Mouse (Mus musculus): ENCODE results near the gene Rgs7. TPM values are rescaled to one million over a fixed set of nuclear protein-coding genes. Genes with fewer than 3 reads are reported as not detected.

The Rgs7 gene
- total RNA-seq, 2 experiments from 2014 or later, result 0.15 to 0.20 TPM

DNA sequence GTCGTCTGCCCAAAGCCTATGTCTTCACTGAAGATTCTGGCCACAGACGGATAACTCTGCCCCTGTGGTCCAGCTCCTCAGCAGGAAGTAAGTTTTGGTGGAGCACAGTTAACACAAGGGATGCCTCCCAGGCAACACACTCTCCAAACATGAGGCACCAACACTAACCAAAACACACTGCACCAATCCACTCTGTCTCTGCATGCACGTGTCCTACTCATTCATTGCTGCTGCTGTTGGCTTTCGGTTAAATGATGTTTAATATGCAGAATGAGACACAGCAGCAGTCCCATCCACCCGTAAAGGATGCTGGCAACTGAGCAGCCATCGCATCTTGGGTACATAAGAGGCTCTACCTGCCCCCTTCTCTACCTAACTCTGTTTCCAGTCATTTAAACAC lies 59.2 kb downstream of the Rgs7 start:
- DNase-seq, result no peak
- intact Hi-C loops (cut with DNase I), result no loop called here

DNA sequence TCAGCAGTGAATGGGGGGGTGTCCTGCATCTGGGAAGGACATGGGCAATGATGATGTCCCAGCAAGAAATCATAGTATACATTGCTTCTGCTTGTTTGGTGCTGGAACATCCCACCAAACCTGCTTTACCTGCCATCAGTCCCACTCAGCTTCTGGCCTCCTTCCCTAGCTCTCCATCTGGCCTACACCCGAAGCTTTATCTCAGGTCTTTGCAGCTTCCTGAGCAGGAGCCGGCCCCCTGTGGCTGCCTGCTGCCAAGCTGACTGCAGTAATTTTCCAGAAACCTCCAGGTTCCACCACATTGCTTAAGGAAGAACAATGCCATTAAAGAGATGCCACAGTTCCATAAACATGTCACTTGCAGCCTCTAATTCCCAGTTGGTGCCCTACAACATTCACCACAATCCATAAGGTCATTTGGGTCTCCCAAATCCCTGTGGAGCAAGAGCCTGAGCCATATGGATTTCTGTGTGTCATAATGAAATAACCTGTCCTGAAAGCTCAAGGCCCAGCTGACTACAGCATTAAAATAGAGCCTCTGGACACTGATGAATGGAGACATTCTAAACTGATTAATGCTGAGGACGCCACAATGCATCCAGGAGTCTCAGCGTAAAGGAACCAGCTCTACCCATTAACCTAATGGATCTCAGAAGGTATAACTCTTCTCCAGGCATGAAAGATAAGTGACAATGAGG lies 60.8 kb downstream of the Rgs7 start:
- intact Hi-C loops (cut with DNase I), result no loop called here
- no peak for DNase-seq

DNA sequence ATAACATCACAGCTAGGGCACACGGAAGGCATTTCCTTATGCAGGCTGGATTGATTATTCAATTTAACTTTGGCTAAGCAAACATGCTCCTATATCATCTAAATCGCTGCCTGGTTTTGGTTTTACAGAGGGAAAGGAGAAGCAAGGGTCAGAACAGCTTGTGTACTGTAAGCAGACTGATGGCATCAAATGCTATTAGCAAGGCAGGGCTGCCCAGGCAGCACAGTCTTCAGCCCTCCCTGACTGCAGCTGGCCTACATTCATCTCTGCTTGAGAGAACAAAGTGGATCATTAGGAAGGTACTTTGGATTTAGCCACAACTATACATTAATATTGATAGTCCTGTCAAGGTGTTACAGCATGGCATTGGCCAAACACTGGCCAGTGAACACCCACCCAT lies 65.2 kb downstream of the Rgs7 start:
- intact Hi-C loops (cut with DNase I), result no loop called here
- no peak for DNase-seq

DNA sequence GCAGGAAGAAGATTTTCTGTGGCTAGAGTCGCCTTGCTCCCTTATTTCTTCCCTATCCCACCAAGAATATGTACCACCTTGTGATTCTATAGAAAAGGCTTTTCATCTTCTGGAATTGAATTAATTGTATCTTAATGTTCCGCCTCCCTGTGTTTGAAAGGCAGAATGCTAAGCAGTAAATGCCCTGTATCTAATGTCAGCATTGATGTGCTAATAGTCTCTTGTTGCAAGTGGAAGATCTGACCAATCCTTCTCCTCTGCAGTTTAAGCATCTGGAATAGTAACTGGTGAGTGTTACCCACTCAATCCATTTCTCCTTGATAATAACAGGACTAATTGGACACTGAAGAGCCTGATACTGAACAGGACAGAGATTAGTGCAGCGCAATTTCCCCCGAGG lies 65.9 kb downstream of the Rgs7 start:
- intact Hi-C loops (cut with DNase I), result no loop called here
- DNase-seq, result no peak

DNA sequence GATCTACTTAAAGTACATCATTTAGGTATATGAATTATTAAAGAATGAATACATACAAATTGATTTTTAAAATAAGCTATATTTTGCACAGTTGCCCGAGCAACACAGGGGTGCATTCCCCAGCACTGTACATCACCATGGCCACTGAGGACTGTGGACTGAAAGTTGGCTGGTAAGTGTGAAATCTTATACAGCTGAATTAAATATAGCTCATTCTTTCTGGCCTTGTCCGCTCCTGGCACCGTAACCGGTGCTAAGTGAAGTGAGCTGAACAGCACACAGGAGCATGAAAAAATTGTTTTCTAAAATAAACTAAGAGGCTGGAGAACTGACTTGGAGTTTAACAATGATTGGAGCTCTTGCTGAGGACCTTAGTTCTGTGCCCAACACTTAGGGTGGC lies 71.4 kb downstream of the Rgs7 start:
- intact Hi-C loops (cut with DNase I), result no loop called here
- DNase-seq, result peak in 1 of 2 experiments; percentile 6

DNA sequence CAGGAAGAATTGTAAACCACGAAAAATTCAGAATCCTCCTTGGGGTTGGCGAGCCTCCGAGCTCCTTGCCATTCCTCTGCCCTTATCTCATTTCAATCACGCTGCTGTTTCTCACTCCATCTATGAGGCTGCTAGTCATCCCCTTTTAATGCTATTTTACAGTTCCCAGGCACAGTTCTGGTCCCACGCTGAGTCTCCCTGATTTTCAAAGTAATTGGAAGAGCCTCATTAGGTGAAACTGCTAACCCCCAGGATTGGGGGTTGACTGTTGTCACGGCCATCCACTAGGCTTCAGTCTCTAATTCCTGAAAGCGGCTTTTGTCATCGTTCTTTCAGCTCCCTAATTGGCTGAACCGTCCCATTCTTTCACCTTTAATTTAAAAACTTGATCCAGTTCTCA lies 76.6 kb downstream of the Rgs7 start:
- no peak for DNase-seq
- intact Hi-C loops (cut with DNase I), result no loop called here

DNA sequence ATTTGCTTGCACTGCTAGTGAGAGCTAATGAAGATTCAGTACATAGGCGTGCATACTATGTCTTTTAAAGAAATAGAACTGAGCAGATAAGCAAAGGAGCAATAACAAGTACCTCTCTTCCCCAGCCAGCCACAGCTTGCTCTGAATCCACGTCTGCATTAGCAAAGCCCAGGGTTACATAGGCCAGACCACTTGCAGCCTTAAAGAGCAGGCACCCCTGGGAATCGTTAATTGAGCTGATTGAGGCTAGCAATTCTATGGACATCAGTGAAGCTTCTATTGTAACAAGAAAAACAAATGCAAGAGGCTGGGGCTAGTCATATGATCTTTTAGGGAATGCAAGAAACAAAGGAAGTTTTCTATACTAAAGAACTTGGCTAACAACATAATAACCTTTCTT lies 81.9 kb downstream of the Rgs7 start:
- intact Hi-C loops (cut with DNase I), result no loop called here
- DNase-seq, result no peak

DNA sequence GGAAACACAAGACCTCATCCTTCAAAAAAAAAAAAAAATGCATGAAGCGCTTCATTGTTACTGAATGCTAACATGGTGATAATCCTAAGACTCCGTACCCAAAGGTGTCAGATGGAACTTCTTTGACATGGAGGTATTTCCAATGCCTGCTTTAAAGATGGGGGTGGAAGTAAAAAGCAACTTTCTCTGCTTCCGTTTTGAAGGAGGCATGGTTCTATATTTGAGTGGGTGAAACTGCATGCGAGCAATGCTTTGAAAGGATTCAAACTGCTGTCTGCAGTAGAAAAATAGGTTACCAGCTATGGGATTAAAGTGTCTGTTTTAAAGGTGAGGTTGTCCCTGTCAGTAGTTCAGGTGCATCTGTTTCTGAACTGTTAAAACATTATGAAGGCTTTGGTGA lies 100.4 kb downstream of the Rgs7 start:
- intact Hi-C loops (cut with DNase I), result no loop called here
- no peak for DNase-seq

DNA sequence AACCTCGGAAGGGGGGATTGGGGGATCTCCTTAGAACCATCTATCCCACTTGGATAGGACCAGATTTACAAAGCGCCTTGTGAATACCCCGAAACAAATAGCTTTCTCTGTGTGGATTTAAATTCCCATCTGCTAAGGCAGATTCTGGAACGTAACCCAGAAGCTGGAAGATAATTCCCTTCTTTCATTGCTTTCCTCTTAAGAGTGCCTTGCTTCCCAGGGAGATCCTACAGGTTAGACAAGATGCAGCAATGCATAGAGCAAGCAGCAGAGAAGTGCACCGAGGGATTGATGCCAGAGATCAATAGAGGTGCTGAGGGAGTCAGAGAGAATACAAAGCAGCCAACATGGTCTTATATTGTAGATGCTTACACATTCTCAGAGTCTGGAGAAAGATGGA lies 103.0 kb downstream of the Rgs7 start:
- intact Hi-C loops (cut with DNase I), result no loop called here
- DNase-seq, result no peak

DNA sequence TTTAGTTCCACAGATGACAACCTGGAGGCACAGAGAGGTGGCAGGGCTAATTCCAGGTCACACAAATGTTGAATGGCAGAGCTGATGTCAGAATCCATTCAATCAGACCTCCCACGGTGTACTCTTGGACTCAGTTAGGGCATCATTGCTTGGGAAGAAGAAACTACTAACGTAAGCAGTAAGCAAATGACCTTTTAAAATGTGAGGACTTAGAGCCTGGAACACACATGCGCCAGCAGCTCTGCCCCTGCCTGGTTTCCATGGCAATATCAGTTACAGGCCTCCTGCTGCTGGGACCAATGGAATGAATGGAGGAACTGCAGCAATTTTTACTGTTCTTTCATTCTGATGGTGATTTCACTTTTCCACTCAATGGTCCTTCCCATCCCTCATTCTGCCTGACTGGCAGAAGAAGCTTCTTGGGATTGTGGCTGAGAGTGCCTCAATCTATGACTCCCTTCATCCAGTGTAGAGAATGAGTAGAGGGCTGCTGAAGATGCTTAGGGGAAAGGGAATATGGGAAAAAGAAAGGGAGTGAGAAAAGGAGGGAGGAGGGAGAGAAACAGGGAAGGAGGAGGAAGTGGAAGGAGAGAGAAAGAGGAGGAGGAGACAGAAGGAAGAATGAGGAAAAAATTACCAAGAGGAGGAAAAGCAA lies 106.6 kb downstream of the Rgs7 start:
- intact Hi-C loops (cut with DNase I), result no loop called here
- DNase-seq, result no peak

DNA sequence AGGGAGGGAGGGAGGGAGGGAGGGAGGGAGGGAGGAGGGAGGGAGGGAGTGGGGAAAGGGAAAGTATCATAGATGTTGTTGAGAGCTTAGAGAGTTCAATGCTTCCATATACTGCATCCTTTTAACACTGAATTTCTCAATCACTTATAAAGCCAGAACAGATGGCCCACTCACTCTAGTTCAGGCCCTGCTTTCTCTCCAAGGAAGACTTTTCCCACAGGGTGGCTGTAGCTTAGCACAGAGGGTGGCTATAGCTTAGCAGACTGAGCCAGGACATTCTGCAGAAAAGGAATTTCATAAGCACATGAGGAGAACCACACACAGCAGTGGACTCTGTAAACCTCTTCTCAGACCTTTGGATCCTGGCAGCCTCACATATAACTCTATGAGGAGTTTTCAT lies 119.7 kb downstream of the Rgs7 start:
- intact Hi-C loops (cut with DNase I), result no loop called here
- no peak for DNase-seq

DNA sequence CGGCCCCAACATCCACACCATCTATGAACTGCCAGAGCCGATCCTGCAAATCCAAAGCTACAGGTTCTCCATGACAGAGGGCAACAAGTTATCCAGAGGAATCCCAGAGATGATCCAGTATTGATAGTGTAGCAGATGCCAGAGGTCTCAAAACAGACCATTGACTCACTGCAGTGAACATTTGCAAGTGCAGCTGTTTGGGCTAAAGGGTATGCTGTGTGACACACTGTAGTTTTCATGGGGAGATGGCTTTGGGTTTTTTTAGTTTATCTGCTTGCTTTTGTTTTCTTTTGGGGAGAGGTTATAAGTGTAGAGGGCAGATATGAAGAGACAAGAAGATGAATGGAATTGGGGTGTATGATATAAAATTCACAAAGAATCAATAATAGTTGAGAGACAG lies 124.2 kb downstream of the Rgs7 start:
- intact Hi-C loops (cut with DNase I), result loop anchor here (5.0 kb wide), 1 partner anchor 386 kb away; no protein-coding TSS in a partner anchor

DNA sequence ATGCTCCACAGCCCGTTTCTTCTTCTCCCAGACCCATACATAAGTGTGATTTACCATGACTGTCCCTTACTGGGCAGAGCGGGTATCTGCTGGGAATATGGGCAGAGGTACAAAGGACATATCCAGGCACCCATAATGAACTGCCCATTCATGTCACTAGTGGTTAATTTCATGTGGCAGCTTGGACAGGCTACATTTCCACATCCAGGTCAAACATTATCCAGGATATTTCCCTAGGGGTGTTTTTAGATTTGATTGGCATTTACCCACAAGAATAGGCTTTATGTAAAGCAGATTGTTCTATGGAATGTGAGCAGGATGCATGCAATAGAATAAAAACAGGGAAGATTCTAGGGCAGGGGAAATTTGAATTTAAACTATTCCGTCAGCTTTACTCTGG lies 128.7 kb downstream of the Rgs7 start:
- intact Hi-C loops (cut with DNase I), result no loop called here
- no peak for DNase-seq

More for the DNA sequence above, 124.2 kb downstream of the Rgs7 start:
- no peak for DNase-seq

DNA sequence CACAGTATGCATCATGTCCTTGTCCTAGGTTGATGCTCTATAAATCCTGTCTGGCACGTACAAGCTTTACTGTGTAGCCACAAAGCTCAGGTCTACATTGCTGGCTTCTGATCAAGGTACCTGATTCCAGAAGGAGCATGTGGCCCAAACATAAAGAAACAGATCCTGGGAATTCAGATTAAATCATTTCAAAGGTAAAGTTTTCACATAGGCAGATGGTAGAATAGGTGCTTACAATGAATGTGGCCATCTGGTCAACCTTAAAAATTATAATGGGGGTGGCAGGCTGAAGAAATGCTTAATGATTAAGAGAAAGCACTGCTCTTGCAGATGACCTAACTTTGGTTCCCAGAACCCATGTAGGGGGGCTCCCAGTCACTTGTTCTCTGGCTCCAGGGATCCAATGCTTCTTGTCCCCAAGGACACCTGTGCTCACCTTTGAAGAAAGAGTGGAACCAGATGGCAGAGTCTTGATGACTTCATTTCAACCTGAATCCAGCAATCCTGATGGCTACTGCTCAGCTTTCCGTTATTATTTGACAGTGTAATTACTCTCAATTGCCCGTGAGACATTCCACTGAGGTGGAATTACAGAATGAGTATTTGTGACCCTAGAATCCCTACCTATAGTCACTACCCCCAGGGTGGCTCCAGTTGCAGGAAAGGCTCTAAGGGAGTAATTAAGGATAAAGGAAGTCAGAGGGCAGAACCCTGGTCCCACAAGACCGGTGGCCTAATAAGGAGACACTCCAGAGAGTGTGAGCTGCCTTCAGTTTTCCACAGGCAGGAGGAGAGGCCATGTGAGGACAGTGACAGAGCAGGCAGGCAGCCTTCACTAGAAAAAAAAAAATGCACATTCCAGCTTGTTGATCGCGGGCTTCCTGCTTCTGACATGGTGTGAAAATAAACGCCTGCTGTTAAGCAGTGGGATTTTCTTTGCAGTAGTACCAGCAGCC lies 132.6 kb downstream of the Rgs7 start:
- intact Hi-C loops (cut with DNase I), result no loop called here
- DNase-seq, result no peak

DNA sequence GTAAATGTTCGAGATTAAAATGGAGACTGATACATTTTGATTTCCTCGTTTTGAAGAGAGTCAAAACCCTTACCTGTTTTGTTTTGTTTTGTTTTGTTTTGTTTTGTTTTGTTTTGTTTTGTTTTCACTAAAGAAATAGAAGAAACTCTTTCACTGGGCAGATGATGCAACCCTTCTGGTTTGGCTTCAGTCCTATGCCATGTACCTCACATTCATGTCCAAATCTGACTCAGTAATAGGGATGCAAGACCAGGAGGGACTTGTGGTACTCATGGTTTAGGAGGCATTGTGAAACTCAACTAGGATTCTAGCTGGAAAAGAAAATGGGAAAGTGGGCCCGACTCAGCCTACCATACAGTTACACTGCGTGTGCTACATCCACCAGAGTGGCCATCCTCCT lies 139.4 kb downstream of the Rgs7 start:
- intact Hi-C loops (cut with DNase I), result no loop called here
- DNase-seq, result no peak

DNA sequence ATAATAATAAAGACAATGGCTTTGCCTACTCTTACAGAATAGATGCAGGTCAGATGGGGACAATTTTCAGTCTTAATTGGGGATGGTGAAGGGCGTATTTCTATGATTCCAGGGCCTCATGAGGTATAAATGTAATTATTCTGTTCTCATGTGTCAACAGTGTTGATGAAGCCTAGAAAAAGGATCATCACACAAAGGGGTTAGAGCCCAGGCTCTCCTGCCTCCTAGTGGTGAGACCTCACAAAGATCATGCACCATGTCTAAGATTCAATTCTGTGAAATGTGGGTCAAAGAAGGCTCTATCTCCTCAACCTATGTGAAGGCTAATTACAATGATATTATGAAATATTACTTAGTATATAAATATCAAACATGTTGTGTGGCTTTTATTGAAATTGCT lies 146.1 kb downstream of the Rgs7 start:
- intact Hi-C loops (cut with DNase I), result no loop called here
- no peak for DNase-seq

DNA sequence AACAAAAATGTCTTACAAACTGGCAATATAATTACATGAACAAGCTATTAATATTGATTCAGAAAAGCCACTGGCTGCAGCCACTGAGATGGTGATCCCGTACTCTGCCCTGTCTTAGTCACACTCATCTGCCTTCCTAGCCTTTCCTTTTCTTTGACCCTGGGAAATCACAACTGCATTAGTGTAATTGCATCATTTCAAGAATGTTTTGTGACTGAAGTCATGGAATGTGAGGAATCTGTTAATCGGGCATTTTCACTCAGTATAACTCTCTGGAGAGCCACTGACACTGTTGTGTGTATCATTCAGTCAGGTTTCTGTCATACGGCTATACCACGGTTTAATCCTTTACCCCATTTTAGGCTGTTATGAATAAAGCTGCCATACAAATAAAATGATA lies 156.1 kb downstream of the Rgs7 start:
- no peak for DNase-seq
- intact Hi-C loops (cut with DNase I), result no loop called here

DNA sequence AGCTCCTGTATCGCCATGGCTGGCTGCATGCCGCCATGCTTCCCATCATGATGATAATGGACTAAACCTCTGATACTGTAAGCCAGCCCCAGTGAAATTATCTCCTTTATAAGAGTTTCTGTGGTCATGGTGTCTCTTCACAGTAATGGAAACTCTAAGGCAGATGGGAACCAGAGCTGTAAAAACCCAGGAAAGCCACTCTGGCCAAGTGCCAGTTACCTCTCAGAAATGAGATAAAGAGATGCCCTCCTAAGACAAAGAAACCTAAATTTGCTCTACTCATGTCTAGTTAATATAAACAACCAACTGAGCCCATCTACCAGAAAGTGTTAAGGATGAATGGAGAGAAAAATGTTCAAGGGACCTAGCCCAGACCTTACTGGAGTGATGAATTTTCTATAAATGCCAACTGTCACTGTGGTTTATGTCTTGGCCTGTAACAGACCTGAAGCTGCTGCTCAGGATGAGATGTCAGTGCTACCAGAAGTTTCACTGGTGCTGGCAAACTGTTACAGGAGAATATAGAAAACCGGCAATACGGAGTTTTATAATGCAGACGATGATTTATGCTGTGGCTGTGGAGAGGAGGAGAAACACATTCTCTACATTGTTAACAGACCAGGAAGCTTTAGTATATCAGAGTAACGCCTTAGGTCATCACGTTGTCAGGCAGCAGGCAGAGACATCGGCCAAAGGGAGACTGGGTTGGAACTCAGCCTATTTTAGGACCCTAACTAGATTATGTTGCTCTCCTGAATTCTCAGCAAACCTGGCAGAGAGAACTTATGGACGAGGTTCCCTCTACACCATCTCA lies 159.1 kb downstream of the Rgs7 start:
- intact Hi-C loops (cut with DNase I), result no loop called here
- DNase-seq, result no peak

DNA sequence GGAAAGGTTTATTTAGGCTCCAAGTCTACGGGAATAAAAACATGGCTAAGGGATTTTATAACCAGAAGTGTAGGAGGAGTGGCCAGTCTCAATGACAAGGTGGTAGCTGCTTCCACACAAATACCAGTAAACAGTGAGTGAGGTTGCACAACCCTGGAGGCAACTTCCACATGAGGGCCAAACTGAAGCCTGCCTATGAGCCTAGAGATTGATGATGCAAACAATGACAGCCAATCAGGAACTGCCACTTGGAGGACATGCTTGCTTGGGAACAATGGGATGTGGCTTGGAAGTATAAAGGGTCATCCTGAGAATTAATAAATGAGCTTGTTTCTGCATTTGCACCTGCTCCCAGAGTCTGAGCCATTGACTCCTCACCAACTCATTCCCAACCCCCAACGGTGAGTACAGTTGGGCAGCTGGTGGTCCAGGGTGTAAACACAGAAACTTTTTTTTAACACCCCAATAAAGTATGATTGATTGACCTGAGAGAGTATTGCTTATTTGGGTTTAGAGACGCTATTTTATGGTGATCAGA lies 162.3 kb downstream of the Rgs7 start:
- intact Hi-C loops (cut with DNase I), result no loop called here
- no peak for DNase-seq

DNA sequence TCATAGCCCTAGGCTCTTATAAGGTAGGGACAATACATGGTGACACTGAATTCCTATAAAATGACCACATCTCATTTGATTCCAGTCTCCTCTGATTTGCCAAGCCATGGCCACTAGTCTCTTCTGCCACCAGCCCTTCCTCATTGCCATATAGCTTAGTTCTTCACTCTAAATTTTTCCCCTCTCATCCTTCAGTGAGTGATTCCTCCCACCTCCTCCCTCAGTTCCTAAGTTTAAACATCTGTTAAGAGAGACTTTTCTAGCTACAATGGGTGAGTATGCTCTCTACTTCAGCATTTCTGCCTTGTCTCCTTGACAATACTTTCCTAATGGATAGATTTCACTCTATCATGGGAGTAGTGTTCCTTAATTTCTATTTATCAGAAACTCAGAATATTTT lies 169.5 kb downstream of the Rgs7 start:
- intact Hi-C loops (cut with DNase I), result no loop called here
- no peak for DNase-seq
